Mouse (Mus musculus): Measurements from ENCODE around the gene Ncbp3.

Ncbp3 gene

DNA sequence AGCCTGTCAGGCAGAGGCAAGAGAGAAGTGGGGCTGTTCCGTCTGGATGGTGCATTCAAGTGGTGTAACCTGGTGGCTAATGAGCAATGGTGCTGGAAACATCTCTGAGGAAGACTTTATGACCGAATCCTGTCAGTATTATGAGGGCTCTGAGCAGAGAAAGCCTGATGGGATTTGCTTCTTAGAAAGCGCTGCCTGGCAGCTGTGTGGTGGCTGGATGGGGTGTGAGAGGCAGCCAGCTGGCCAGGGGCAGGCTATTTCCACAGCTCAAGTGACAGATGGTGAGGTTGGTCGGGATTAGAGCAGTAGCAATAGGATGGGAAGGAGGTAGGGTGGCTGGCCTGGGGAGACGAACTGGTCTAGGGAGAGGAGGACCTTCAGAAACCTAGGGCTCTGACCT is 16.0 kb upstream of the Ncbp3 start:
- no peak for DNase-seq

DNA sequence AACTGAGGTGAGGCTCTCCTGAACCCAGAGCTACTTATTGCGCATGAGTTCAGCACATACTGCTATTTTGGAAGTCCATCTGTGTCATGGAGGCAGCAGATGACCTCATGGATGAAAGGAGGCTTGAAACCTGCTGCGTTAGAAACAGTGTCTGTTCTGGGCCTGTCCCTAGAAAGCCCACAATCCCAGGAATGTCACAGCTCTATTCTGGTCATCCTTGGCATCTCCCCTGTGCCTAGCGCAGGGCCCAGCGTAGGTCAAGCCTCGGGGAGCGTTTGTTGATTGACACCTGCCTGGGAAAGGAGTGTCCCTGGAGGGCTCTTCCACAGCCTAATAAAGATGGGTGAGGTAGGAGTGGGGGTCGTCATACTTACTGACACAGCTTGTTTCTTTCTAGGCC is 11.5 kb upstream of the Ncbp3 start:
- no peak for DNase-seq

DNA sequence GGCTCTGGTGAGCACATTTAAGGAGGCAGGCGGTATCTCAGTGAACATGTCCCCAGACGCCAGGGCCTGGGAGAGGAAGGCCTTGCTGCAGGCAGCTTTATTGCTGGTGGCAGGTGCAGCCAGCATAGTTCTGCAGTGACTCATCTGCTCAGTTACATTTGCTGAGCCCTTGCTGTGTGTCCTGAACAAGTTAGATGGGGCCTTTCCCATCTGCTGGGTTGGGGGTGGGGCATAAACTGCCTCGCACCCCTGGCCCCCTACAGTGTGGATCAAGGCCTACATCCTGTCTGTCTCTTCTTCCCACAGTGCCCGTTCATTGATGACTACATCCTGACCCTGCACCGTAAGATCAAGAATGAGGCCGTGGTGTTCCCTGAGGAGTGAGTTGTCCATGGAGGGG is 10.7 kb upstream of the Ncbp3 start:
- no peak for DNase-seq

DNA sequence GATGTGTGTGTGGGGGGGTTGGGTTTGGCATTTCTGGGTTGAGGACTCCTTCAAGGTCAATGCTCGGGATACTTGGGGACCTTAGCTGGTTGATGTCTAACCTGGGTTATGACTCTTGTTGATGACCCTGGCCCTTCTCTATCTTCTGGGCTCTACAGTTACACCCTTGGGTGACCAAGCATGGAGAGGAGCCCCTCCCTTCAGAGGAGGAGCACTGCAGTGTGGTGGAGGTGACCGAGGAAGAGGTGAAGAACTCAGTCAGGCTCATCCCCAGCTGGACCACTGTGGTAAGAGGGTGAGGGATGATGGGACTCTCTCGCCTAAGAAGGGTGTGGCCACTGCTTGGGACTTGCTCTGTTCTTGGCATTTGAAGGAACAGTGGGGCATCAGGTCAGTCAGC is 9.9 kb upstream of the Ncbp3 start:
- no peak for DNase-seq

DNA sequence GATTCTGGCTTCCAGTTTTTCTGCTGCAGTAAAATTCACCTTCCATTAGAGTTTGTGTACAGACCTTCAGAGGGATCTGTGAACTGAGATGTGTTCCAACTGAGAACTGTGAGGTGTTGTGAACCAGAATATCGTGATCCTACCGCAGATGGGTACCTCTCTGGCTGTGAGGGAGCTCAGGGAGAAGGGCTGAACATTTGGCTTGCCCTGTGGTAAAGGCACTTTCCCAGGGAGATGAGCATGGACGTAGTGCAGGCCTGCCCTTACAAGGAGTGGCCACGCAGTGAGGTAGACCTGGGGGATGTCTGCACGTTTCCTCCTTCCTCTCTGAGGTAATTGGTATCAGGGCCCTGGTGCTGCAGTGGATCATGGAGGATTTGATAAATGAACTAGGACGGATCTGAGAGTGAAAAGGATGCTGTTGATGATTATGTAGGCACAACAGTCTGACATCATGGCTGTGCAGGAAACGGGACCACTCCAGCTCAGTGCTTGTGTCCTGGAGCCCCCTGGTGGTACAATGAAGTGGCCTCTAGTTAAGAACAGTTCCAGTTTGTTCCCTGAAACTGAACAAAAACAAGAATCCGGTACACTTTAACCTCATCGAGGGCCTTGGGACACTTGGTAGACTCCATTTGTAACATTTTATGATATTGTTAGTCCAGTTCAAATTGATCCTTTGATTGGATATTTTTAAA is 8.3 kb upstream of the Ncbp3 start:
- DNase-seq, result peak; percentile 49 to 70

DNA sequence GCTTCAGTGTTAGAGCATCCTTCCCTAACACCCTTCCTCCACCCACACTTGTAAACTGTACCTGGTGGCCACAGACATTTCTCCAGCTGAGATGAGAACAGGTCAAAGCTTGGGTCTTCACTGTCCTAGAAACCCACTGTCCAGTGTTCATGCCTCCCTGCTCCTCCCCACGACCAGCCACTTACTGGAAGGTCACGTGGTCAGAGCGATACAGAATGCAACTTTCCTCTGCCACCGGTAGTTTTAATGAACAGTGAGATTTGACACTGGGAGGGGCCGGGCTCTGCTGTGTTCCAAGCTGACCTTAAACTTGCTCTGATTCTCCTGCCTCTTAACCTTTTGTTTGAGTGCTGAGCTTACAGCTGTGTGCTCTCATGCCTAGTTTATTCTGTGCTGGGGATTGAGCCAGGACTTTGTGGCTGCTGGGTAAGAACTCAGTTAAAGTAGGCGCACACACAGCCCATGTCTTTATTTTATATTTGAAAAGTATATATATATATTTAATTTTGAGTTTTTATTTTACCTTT is 3.3 kb upstream of the Ncbp3 start:
- no peak for DNase-seq

DNA sequence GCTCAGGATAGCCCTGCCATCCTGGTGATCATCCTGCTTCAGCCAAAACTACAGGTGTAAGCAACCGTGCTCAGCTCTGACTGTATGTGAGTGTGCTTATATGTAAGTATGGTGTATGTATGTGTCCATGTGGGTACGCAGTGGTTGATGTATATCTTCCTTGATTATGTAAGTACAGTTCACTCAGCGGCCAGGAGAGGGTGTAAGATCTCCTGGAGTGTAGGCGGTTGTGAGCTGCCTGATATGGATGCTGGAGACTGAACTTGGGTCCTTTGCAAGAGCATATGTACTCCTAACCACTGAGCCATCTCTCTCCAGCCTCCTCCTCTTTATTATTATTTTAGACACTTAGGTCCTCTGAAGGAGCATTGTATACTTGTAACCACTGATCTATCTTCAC is 2.8 kb upstream of the Ncbp3 start:
- DNase-seq, result no peak

DNA sequence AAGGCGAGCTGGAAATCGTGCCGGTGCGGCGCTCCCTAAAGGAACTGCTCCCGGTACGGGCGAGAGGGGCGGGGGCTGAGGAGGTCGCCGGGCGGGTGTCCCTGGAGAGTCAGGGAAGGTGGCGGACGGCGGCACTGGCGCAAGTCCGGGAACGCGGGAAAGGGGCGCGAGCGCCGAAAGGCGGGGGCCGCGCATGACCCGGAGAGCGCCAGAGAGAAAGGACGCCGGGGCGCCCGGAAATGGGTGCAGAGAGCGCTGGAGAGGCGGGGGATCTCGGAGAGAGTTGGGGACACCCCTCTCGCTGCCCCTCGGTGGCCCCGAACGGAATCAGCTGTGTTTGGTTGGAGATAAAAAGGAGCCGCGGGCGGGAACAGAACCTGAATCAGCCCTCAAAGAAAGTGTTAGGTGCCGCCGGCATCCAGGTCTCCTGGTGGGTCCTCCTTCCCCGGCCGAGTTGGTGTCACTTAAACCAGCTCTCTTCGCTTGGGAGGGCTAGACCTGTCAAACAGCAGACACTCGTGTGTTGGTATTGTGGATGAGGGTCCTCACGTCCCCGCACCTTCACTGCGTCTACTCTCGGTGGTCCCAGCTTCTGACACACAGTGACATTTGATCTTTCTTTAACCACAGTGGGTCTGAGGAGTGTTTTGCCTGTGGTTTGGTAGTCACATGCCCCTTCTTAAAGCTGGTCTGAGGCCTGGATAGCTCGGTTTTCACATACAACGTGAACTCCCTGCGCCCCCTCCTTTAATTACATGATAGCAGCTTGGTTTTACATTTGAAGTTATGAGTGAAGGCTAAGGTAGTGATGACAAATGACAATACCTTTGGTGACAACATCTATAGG is 670 bp downstream of the Ncbp3 start:
- no peak for DNase-seq

DNA sequence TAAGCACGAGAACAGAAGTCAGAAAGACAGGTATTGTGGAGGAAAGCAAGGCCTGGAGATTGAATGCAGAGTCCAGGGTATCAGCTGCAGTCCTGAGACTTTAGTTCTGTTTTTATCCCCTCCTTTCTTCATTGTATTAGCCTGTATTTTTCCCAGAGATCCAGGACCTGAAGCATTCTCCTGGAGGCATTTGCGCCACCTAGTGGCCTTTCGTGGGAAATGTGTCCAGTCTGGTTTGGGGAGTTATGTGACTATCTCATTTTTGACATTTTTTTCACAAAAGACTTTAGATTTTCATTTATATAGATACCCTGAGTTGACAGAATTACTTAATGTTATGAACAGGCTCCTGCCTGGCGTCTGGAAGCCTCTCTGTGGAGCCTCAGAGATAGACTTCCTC is 1.8 kb downstream of the Ncbp3 start:
- DNase-seq, result peak; percentile 80 to 90

DNA sequence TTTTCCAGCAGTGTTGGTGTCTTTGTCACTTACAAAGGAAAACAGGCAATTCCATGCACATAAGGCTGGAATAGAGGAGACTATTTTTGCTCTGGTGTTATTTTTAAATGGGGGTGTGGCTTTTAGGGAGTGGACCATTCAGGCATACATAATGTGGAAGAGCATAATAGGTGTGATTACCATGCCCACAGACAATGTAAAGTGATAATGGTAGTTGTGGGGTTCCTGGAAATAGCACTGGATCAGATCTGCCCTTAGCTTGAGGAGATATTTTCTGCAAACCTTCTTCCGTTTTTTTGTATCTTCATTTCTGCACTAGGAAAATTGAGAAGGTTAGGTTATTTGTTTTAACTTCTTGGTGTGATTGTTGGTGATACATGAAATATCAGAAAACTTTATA is 5.2 kb downstream of the Ncbp3 start:
- DNase-seq, result no peak

DNA sequence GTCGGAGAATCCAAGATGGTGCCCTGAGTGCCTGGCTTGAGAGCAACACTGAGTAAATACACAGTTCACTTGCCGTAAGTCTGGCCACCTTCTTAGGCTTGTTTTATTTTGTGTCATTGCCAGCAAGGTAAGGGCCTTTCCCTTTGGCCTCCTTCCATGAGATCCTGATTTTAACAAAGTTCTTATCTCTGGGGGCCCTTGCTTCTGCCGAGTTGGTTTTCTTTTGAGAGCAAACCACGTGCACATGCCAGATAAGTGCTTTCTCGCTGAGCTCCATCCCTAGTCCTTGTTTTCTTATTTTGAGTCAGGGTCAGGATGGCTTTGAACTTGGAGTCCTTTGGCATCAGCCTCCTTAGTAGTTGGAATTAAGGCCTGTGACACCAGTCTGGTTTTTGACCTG is 10.1 kb downstream of the Ncbp3 start:
- no peak for DNase-seq

DNA sequence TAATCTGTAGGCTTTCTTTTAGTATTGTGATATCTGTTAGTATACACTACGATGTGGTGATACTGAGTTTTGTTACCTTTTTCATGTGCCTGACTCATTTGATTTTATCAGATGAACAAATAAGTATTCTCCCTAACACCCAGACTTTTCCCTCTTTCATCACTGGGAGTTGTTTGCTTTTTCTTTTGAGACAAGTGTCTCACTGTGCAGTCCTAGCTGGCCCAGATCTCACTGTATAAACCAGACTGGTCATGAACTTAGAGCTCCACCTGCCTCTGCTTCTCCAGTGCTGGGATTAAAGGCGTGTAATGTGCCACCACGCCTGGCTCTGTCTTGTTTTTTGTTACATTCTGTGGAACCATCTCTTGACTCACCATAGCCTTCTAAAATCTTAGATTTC is 12.0 kb downstream of the Ncbp3 start:
- no peak for DNase-seq

DNA sequence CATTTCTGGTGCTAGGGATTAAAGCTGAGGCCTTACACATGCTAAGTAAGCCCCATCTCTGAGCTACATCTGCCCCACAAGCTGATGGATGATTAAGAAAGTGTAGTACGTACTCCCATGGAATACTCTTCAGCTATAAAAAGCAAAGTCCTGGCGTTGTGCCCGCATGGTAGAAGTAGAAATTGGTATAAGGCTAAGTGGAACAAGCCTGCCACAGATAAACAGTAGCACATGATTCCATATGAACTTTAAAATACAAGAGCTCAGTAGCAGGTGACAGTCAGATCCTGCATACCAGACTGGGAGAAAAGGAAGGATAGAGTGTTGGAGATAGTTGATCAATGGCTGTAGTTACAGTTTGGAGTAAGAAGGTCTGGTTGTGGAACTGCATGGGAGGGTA is 13.8 kb downstream of the Ncbp3 start:
- DNase-seq, result no peak

DNA sequence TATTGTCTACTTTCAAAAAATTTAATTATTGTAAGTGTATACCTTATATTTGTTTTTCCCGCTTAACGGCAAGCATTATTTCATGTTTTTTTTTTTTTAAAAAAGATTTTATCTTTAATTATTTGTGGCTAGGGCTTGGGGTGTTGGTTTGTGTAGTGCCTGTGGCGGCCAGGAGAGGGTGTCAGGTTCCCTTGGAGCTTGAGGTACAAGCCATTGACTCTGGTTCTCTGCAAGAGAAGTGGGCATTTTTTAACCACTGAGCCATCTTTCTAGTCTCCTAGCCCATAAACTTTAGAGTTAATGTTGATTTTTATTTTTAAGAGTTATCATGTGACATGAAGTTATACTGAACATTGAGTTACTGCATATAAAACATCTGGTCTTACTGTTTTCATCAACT is 24.3 kb downstream of the Ncbp3 start:
- peak; percentile 20 to 60 for DNase-seq

DNA sequence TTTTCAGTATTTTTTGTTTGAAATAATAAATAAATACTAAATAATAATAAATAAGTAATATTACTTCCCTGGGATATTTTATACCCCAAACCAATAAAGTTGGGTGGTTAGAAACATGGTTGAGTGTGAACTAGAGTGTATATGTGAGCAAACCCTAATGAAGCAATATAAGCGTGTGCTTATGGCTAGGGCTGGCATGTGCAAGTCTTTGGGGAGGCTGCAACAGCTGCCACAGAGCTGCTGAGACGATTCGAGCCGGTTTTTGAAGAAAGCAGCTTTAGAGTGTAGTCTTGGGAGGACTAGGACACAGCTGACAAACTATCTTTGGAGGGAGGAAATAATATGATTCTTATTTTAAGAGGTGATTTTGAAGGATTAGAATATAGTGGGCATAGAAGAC is 28.7 kb downstream of the Ncbp3 start:
- DNase-seq, result no peak

DNA sequence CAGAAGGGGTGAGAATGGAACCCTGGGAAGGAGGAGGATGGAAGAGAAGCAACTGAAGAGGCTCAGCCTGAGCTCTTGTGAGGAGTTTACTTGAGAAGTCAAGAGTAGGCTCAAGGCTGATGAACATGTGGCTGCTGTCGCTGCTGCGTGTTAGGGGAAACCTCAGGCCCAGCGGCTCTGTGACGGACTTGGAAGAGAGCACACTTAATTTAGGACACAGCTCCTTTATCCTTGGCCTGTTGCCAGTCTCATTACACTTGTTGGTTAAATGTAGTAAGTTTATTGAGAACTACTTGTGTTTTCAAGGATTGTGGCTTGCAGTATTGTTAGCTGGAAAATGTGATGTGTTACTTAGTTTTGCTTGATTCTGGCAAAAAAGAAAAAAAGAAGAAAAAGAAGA is 29.1 kb downstream of the Ncbp3 start:
- DNase-seq, result no peak

DNA sequence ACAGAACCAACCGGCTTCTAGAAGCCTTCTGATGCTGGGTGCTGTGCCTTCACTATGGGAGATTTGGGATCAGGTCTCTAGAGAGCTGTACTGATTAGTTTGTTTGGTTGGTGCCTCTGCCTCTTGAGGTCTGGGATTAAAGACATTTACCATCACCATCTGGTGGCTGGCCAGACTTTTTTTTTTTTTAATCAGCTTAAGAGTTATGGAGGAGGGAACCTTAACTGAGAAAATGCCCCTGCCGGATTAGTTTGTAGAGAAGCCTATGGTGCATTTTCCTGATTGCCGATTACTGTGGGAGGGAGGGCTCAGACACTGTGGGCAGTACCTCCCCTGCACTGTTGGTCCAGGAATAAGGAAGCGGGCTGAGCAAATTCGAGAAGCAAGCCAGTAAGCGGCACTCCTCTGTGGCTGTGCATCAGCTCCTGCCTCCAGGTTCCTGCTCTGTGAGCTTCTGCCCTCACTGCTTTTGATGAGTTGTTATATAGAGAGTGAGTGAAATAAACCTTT is 29.7 kb downstream of the Ncbp3 start:
- DNase-seq, result no peak

DNA sequence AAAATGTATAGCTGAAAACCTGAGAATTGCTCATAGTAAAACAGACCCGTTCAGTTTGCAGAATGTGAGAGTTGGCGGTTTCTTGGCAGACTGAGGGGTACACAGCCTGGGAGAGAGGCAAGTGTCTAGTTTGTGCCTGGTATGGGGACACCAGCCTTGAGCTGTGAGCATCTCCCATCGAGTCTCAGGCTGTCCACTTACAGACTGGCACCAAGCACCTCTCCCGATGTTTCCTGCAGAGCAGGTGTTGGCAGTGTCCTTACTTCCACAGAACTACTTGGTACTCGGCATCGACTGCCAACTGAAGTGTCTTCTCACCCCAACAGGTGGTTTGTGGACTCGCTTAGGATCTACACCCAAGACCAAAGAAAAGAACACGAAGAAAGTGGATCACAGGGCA is 31.0 kb downstream of the Ncbp3 start:
- DNase-seq, result no peak

DNA sequence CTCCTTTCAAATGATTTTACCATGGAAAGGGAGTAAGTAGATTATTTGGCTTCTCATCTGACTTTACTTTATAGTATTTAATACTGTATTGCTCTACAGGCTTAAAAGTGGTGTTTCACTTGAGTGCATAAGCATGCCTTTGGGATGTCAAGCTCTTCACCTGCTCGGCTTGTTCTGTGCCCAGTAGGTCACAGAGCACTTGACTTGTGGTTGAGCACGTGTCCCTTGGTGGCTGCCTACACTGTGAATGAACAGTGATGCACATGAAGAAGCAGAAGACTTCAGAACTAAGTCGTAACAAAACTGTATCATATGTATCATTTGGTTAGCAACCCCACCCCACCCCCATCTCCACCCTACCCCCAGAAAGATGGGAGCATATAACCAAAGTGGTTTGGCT is 32.7 kb downstream of the Ncbp3 start:
- DNase-seq, result no peak

DNA sequence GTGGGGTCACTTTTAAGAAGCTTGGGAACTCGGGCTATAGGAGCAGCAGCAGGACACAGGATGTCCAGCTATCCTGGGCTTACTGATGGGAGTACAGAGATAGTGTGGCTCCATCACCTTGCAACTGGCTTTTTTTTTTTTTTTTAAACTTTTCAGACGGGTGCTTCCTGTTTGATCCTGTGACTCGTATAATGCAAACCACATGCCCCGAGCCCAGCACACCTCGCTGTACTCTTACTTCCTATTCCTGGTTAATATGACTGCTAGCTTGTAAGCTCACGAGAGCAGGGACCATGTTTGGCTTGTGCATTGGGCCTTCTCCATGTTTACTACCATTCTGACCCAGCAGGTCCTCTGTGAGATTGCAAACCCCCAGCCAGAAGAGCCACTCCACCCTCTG is 36.7 kb downstream of the Ncbp3 start:
- no peak for DNase-seq

DNA sequence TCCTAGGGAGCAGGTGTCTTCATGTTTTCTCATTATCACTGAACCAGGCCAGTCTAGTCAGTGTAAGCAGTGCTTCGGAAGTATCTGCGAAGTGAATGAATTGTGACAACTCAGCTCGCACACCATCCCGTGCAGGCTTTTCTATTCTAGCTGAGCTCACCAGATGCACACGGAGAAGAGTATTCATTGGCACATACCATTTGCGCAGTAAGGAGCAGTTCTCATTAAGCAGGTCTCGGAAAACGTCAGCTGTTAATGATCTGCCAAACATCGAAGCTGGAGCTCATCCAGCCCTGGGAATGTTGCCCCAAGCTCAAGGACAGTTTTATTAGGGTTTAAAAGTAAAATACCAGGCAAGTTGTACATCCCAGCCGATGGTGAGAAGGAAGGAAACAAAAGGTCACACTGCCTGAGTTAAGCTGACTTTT is 37.2 kb downstream of the Ncbp3 start:
- peak; percentile 16 to 22 for DNase-seq

DNA sequence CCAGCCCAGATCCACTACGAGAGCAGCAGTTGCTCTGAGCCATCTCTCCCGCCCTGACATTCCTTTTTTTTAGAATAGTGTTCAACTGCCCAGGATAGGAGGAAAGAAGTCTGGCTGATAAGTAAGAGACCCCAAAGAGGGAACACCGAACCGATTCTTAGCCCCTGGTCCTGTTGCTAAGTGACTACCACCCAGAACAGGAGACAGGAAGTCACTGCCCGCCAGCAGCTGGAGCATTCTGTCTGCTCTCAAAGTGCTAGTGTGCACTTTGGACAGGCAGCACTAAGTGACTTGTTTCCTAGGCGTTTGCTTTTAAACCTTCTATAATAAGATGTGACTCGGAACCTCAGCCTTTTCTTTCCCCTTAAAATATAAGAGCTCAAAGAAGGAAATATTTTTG is 37.8 kb downstream of the Ncbp3 start:
- DNase-seq, result no peak

DNA sequence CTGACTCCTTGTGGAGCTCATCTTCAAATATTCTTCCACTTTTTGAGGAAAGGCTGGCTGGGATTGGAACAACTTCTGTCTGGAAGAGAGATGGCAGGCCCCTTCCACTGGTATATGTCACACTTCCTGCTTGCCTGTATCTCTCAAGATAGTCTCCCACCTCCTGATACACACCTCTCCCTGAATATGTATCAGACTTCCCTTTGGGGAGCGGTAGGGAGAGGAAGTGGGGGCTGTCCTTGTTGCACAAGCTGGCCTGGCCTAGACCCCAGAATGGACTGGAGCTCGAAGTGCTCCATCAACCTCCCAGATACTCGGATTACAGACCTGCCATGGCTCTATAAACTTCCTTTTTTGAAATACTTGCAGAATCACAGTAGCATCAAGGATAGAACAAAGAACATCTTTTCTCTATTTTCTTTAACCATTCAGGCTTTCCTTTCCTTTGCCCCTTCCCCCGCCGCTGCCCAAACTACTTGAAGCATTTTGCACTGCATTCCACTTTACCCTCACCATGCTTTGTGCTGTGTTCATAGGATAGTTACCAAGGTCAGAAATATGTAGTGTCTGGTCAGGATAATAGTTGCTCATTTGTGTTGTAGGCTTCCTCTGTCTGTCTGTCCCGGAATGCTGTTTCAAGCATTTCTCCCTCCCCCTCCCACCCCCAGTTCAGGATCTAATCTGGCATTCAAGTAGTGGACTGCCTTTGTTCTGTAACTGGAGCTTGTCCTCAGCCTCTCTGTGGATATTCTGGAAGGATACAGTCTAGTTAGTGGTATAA is 40.3 kb downstream of the Ncbp3 start:
- no peak for DNase-seq

Measured in cerebellum, postnatal 25 days (tissue).